10 mouse cellular contexts compared by ENCODE assay signal in genomic region chr11:94937787-94938186, GRCm38 (mm10). TPM values are rescaled to one million over a fixed set of nuclear protein-coding genes. Genes with fewer than 3 reads are reported as not detected.
DNase-seq lines count a peak whose midpoint lies in the region; ATAC-seq and TF ChIP-seq lines count a peak whose summit lies in the region.
"Had no signal": no experiment of that assay in that cellular context is flagged by ENCODE, and none has a peak within 500 bp of the region (broad histone marks: within the 10 kb centered on the region; RNA-seq: fewer than 3 reads in every experiment).

No protein-coding gene starts in this region.

- no peak for TF ChIP-seq CTCF in hindbrain, postnatal 0 days (IDR thresholded peaks at IDR 0.05; ENCODE audit: low read depth)

- 5% methylated on average over 15 of the region's 15 CpGs for WGBS in heart, embryonic 11.5 days (ENCODE audit: insufficient replicate concordance)
- WGBS in embryonic facial prominence, embryonic 10.5 days, result 1% methylated on average over 15 of the region's 15 CpGs
- WGBS in hindbrain, postnatal 0 days, result 2% methylated on average over 15 of the region's 15 CpGs
- WGBS in midbrain, embryonic 16.5 days, result 1% methylated on average over 15 of the region's 15 CpGs

- H3K9me3 ChIP-seq in heart, embryonic 11.5 days (replicated peaks; ENCODE audit: control insufficient read depth, low read length), result no peaks in the 10 kb centered on the region
- H3K9me3 ChIP-seq in embryonic facial prominence, embryonic 10.5 days, result no peaks in the 10 kb centered on the region
- H3K9me3 ChIP-seq in hindbrain, postnatal 0 days (ENCODE audit: low read length), result no peaks in the 10 kb centered on the region
- no peaks in the 10 kb centered on the region for H3K9me3 ChIP-seq in midbrain, embryonic 16.5 days (replicated peaks; ENCODE audit: control insufficient read depth, low read length, poor library complexity, severe bottlenecking)
- H3K9me3 ChIP-seq: G1E had no signal

- peaks cover 20% of the 10 kb centered on the region for H3K4me1 ChIP-seq in heart, embryonic 11.5 days (ENCODE audit: control insufficient read depth, insufficient read depth, low read length)
- peaks cover 55% of the 10 kb centered on the region for H3K4me1 ChIP-seq in embryonic facial prominence, embryonic 10.5 days
- H3K4me1 ChIP-seq in hindbrain, postnatal 0 days (ENCODE audit: insufficient read depth, low read length), result peaks cover 4% of the 10 kb centered on the region; the same call in 1 of the 2 replicates
- H3K4me1 ChIP-seq in midbrain, embryonic 16.5 days (ENCODE audit: control insufficient read depth, insufficient read depth, low read length), result peaks cover 9% of the 10 kb centered on the region

- peak overlapping the region; percentile 64 for H3K9ac ChIP-seq in heart, embryonic 11.5 days (ENCODE audit: low read depth, low read length)
- H3K9ac ChIP-seq in hindbrain, postnatal 0 days (replicated peaks; ENCODE audit: low read length), result no peak overlapping the region
- peak overlapping the region; percentile 37; the same call in 1 of the 2 replicates for H3K9ac ChIP-seq in midbrain, embryonic 16.5 days (ENCODE audit: low read depth, low read length)

- no peak overlapping the region for H3K27ac ChIP-seq in heart, embryonic 11.5 days (ENCODE audit: low read depth, low read length)
- H3K27ac ChIP-seq in embryonic facial prominence, embryonic 10.5 days (replicated peaks), result peak overlapping the region; percentile 35; the same call in 1 of the 2 replicates
- no peak overlapping the region for H3K27ac ChIP-seq in hindbrain, postnatal 0 days
- H3K27ac ChIP-seq in midbrain, embryonic 16.5 days (ENCODE audit: low read length), result no peak overlapping the region

- H3K36me3 ChIP-seq in heart, embryonic 11.5 days (ENCODE audit: control insufficient read depth, insufficient read depth, low read length), result no peaks in the 10 kb centered on the region
- H3K36me3 ChIP-seq in embryonic facial prominence, embryonic 10.5 days (replicated peaks), result peaks cover 33% of the 10 kb centered on the region
- H3K36me3 ChIP-seq in hindbrain, postnatal 0 days (ENCODE audit: insufficient read depth, low read length), result no peaks in the 10 kb centered on the region
- no peaks in the 10 kb centered on the region for H3K36me3 ChIP-seq in midbrain, embryonic 16.5 days (ENCODE audit: control insufficient read depth, insufficient read depth, low read length)
- H3K36me3 ChIP-seq: G1E had no signal

- no peak for ATAC-seq in heart, embryonic 11.5 days (replicated peaks; ENCODE audit: insufficient number of reproducible peaks, low FRiP score, low TSS enrichment)
- ATAC-seq in hindbrain, postnatal 0 days, result no peak
- peak; percentile 29; the same call in 1 of the 2 replicates for ATAC-seq in midbrain, embryonic 16.5 days

- peaks cover 43% of the 10 kb centered on the region for H3K27me3 ChIP-seq in heart, embryonic 11.5 days (ENCODE audit: control insufficient read depth, insufficient read depth, low read length)
- peaks cover 98% of the 10 kb centered on the region for H3K27me3 ChIP-seq in embryonic facial prominence, embryonic 10.5 days (replicated peaks; ENCODE audit: low read depth, poor library complexity, severe bottlenecking)
- H3K27me3 ChIP-seq in hindbrain, postnatal 0 days (ENCODE audit: insufficient read depth, low read length), result peaks cover 28% of the 10 kb centered on the region; the same call in 1 of the 2 replicates
- H3K27me3 ChIP-seq in midbrain, embryonic 16.5 days (ENCODE audit: control insufficient read depth, insufficient read depth, low read depth, low read length), result peaks cover 57% of the 10 kb centered on the region

- H3K4me2 ChIP-seq in heart, embryonic 11.5 days, result peak overlapping the region; percentile 77
- peak overlapping the region; percentile 65 for H3K4me2 ChIP-seq in hindbrain, postnatal 0 days (ENCODE audit: low read depth, low read length)
- peak overlapping the region; percentile 69 for H3K4me2 ChIP-seq in midbrain, embryonic 16.5 days (ENCODE audit: low read length)

- peak overlapping the region; percentile 42 for H3K4me3 ChIP-seq in heart, embryonic 11.5 days (ENCODE audit: low read depth, low read length)
- H3K4me3 ChIP-seq in embryonic facial prominence, embryonic 10.5 days, result peak overlapping the region; percentile 60
- peak overlapping the region; percentile 30 for H3K4me3 ChIP-seq in hindbrain, postnatal 0 days (ENCODE audit: low read length)
- H3K4me3 ChIP-seq in midbrain, embryonic 16.5 days (ENCODE audit: low read depth, low read length), result peak overlapping the region; percentile 33

- no peak for DNase-seq in heart, adult 9 months (ENCODE audit: low spot score in 2 of 2)
- no peak for DNase-seq in embryonic facial prominence, embryonic 10.5 days (ENCODE audit: low spot score)
- DNase-seq in hindbrain, postnatal 0 days (ENCODE audit: low spot score), result no peak
- no peak for DNase-seq in thymus, adult 18-20 months
- DNase-seq in adrenal gland, postnatal 4 days (ENCODE audit: low spot score in 2 of 2), result no peak
- DNase-seq in urinary bladder, postnatal 25 days (ENCODE audit: low spot score), result no peak

RNA-seq across cellular contexts. Expression of gene Col1a1, which starts 1.8 kb away (rescaled TPM):
- 129 and 157 TPM in 2 replicates for polyA plus RNA-seq in heart, embryonic 11.5 days (2014; fragmentation: Nextera tagmentation; extraction: Ambion mirVana)
- polyA plus RNA-seq in embryonic facial prominence, embryonic 10.5 days (2016; fragmentation: Nextera tagmentation; extraction: Ambion mirVana), result 61.5 and 88.8 TPM in 2 replicates
- total RNA-seq in hindbrain, postnatal 0 days (2014; rRNA removed), result 48.3 and 53.0 TPM in 2 replicates
- polyA plus RNA-seq in hindbrain, postnatal 0 days (2015; fragmentation: Nextera tagmentation; extraction: Ambion mirVana), result 56.5 and 73.3 TPM in 2 replicates
- 58.1 and 84.6 TPM in 2 replicates for polyA plus RNA-seq in midbrain, embryonic 16.5 days (2015; fragmentation: Nextera tagmentation; extraction: Ambion mirVana)
- 1,000 to 10,000 TPM in 1 of 2 experiments, 100 to 1,000 TPM in 1; 890 to 1,096 TPM for total RNA-seq in adrenal gland, postnatal 4 days (2021)
- total RNA-seq: common myeloid progenitor, adult 5-6 weeks had no signal
- polyA plus RNA-seq: G1E had no signal

RNA-seq across cellular contexts. Expression of gene Hils1, which starts 29.6 kb away (rescaled TPM):
- polyA plus RNA-seq in heart, embryonic 11.5 days (2014; fragmentation: Nextera tagmentation; extraction: Ambion mirVana), result 0.24 TPM in 1 of 2 replicates, not detected in the other
- not detected in 2 replicates for polyA plus RNA-seq in embryonic facial prominence, embryonic 10.5 days (2016; fragmentation: Nextera tagmentation; extraction: Ambion mirVana)
- not detected in 2 replicates for total RNA-seq in hindbrain, postnatal 0 days (2014; rRNA removed)
- polyA plus RNA-seq in hindbrain, postnatal 0 days (2015; fragmentation: Nextera tagmentation; extraction: Ambion mirVana), result not detected in 2 replicates
- polyA plus RNA-seq in midbrain, embryonic 16.5 days (2015; fragmentation: Nextera tagmentation; extraction: Ambion mirVana), result not detected in 2 replicates
- total RNA-seq in adrenal gland, postnatal 4 days (2021), result not detected
- total RNA-seq: common myeloid progenitor, adult 5-6 weeks; G1E had no signal
- polyA plus RNA-seq: G1E had no signal

RNA-seq across cellular contexts. Expression of gene Sgca, which starts 38.3 kb away (rescaled TPM):
- 24.7 and 25.3 TPM in 2 replicates for polyA plus RNA-seq in heart, embryonic 11.5 days (2014; fragmentation: Nextera tagmentation; extraction: Ambion mirVana)
- 0.17 TPM in 1 of 2 replicates, not detected in the other for polyA plus RNA-seq in embryonic facial prominence, embryonic 10.5 days (2016; fragmentation: Nextera tagmentation; extraction: Ambion mirVana)
- total RNA-seq in hindbrain, postnatal 0 days (2014; rRNA removed), result 0.36 and 0.52 TPM in 2 replicates
- polyA plus RNA-seq in hindbrain, postnatal 0 days (2015; fragmentation: Nextera tagmentation; extraction: Ambion mirVana), result 0.26 and 0.28 TPM in 2 replicates
- 0.20 TPM in 1 of 2 replicates, not detected in the other for polyA plus RNA-seq in midbrain, embryonic 16.5 days (2015; fragmentation: Nextera tagmentation; extraction: Ambion mirVana)
- total RNA-seq in adrenal gland, postnatal 4 days (2021), result 1 to 10 TPM; 2.8 to 3.9 TPM
- total RNA-seq: common myeloid progenitor, adult 5-6 weeks had no signal
- polyA plus RNA-seq: G1E had no signal

RNA-seq across cellular contexts. Expression of gene Ppp1r9b, which starts 53.0 kb away (rescaled TPM):
- 11.4 and 16.3 TPM in 2 replicates for polyA plus RNA-seq in heart, embryonic 11.5 days (2014; fragmentation: Nextera tagmentation; extraction: Ambion mirVana)
- 8.3 and 9.4 TPM in 2 replicates for polyA plus RNA-seq in embryonic facial prominence, embryonic 10.5 days (2016; fragmentation: Nextera tagmentation; extraction: Ambion mirVana)
- 170 and 190 TPM in 2 replicates for total RNA-seq in hindbrain, postnatal 0 days (2014; rRNA removed)
- polyA plus RNA-seq in hindbrain, postnatal 0 days (2015; fragmentation: Nextera tagmentation; extraction: Ambion mirVana), result 18.8 and 19.4 TPM in 2 replicates
- 18.4 and 19.4 TPM in 2 replicates for polyA plus RNA-seq in midbrain, embryonic 16.5 days (2015; fragmentation: Nextera tagmentation; extraction: Ambion mirVana)
- 100 to 1,000 TPM; 108 to 113 TPM for total RNA-seq in adrenal gland, postnatal 4 days (2021)

Comparison
In these comparisons a context has a peak if more than half of its experiments do, and no peak if none do; other contexts are left out.
1. RNA of gene Sgca, which starts 38.3 kb away (polyA plus RNA-seq): 24.7 to 25.3 TPM in heart, embryonic 11.5 days; 0.26 to 0.28 TPM in hindbrain, postnatal 0 days, 0.20 TPM in midbrain, embryonic 16.5 days and 0.17 TPM in embryonic facial prominence, embryonic 10.5 days; every median in the first group is over 10 times any median in the second.
2. Peak in every context shown above with its lines, with median percentiles within 50 percentile points of each other: H3K4me2 ChIP-seq and H3K4me3 ChIP-seq.